Mouse (Mus musculus): ENCODE measurements around the gene Dolpp1. TPM values are rescaled to one million over a fixed set of nuclear protein-coding genes. Genes with fewer than 3 reads are reported as not detected.

Gene Dolpp1
- polyA plus RNA-seq, 1 experiment from 2014 or later, result 29.8 TPM

DNA sequence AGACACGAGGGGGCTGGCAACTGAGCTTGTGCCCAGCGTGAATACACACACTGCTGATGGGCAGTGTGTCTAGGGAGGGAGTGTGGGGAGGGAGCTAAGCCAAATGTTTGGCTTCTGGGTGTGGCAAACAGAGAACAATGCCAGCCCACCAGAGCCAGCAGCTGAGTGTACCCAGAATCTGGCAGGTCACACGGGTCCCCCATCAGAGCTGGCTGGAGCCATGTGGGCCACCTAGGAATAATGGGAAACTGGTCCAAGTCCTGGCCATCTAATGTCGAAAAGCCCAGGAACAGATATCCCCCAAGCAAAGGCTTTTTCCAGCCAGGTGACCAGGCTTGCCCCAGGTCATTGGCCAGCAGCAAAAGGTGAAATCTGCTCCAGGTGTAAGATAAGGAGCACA, 36.2 kb upstream of the Dolpp1 start:
- Histone ChIP-seq H3K9ac (ENCODE audit: low read length) (no peak overlapping the region), H3K27me3 (ENCODE audit: control insufficient read depth, insufficient read depth, low read length) (no peaks in the 10 kb centered on the region), H3K36me3 (ENCODE audit: control insufficient read depth, insufficient read depth, low read length) (peaks cover 7% of the 10 kb centered on the region; the same call in 1 of the 2 replicates), H3K9me3 (ENCODE audit: control insufficient read depth, low read length) (no peaks in the 10 kb centered on the region), H3K4me1 (replicated peaks; ENCODE audit: control insufficient read depth, insufficient read depth) (peaks cover 13% of the 10 kb centered on the region), H3K4me2 (replicated peaks; ENCODE audit: low read depth) (no peak overlapping the region), H3K4me3 (ENCODE audit: low read depth, low read length) (no peak overlapping the region), H3K27ac (replicated peaks) (peak overlapping the region; percentile 89)
- peak; percentile 12; the same call in 1 of the 2 replicates for ATAC-seq (ENCODE audit: low FRiP score, low TSS enrichment)
- peak; percentile 64 for DNase-seq (ENCODE audit: low spot score)
- no peak for TF ChIP-seq EP300 (optimal IDR thresholded peaks at IDR 0.05)
- no peak for TF ChIP-seq CTCF (IDR thresholded peaks at IDR 0.05; ENCODE audit: low read depth)
- WGBS, result 30% methylated on average over 4 of the region's 4 CpGs

DNA sequence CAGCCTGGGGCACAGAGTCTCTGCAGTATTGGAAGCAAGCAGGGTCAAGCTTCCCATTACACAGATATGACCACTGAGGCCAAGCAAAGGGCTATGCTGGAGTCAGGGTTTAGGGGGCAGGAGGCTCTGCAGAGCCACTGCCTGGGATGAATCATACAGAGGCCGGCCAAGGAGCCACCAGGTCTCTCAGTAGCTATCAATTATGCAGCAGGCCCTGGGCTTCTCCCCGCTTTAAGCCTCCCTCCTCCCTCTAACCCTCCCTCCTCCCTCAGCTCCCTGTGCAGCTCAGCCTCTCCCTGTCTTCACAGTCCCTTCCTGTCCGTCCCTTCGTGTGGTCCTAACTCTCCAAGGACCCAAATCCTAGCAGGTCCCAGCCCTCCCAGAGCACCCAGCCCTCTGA, 35.8 kb upstream of the Dolpp1 start:
- 24% methylated on average over 4 of the region's 4 CpGs for WGBS
- H3K4me2 ChIP-seq (replicated peaks; ENCODE audit: low read depth), result no peak overlapping the region; the same call in 1 of the 2 replicates
- H3K9ac ChIP-seq (ENCODE audit: low read length), result 0 out of 2 replicates have a peak overlapping the region, but pooled peaks have one; percentile 27
- H3K27ac ChIP-seq (replicated peaks), result peak overlapping the region; percentile 89
- no peaks in the 10 kb centered on the region for H3K9me3 ChIP-seq (ENCODE audit: control insufficient read depth, low read length)
- peaks cover 13% of the 10 kb centered on the region for H3K4me1 ChIP-seq (replicated peaks; ENCODE audit: control insufficient read depth, insufficient read depth)
- peaks cover 7% of the 10 kb centered on the region; the same call in 1 of the 2 replicates for H3K36me3 ChIP-seq (ENCODE audit: control insufficient read depth, insufficient read depth, low read length)
- DNase-seq (ENCODE audit: low spot score) (peak; percentile 29), ATAC-seq (ENCODE audit: low FRiP score, low TSS enrichment) (no peak)
- TF ChIP-seq CTCF (IDR thresholded peaks at IDR 0.05; ENCODE audit: low read depth) (no peak), EP300 (optimal IDR thresholded peaks at IDR 0.05) (no peak)
- no peak overlapping the region for H3K4me3 ChIP-seq (ENCODE audit: low read depth, low read length)
- no peaks in the 10 kb centered on the region for H3K27me3 ChIP-seq (ENCODE audit: control insufficient read depth, insufficient read depth, low read length)

- 42% methylated on average over 8 of the region's 9 CpGs for WGBS
- peaks cover 7% of the 10 kb centered on the region; the same call in 1 of the 2 replicates for H3K36me3 ChIP-seq (ENCODE audit: control insufficient read depth, insufficient read depth, low read length)
- peaks cover 13% of the 10 kb centered on the region for H3K4me1 ChIP-seq (replicated peaks; ENCODE audit: control insufficient read depth, insufficient read depth)
- no peaks in the 10 kb centered on the region for H3K9me3 ChIP-seq (ENCODE audit: control insufficient read depth, low read length)
- H3K4me3 ChIP-seq (ENCODE audit: low read depth, low read length), result no peak overlapping the region
- TF ChIP-seq CTCF (IDR thresholded peaks at IDR 0.05; ENCODE audit: low read depth) (peak; percentile 22; the same call in 1 of the 2 replicates), EP300 (optimal IDR thresholded peaks at IDR 0.05) (no peak)
- no peaks in the 10 kb centered on the region for H3K27me3 ChIP-seq (ENCODE audit: control insufficient read depth, insufficient read depth, low read length)
- ATAC-seq (ENCODE audit: low FRiP score, low TSS enrichment) (peak; percentile 45), DNase-seq (ENCODE audit: low spot score) (peak; percentile 58)
- H3K9ac ChIP-seq (ENCODE audit: low read length), result no peak overlapping the region
- H3K27ac ChIP-seq (replicated peaks), result peak overlapping the region; percentile 89
- H3K4me2 ChIP-seq (replicated peaks; ENCODE audit: low read depth), result no peak overlapping the region
Measured at GRCm38 (mm10) chr2:30356906-30357305, 35.1 kb upstream of the Dolpp1 start.

GRCm38 (mm10) chr2:30357552-30358510, 34.2 kb upstream of the Dolpp1 start:
- peaks cover 3% of the 10 kb centered on the region; the same call in 1 of the 2 replicates for H3K36me3 ChIP-seq (ENCODE audit: control insufficient read depth, insufficient read depth, low read length)
- TF ChIP-seq CTCF (IDR thresholded peaks at IDR 0.05; ENCODE audit: low read depth), result no peak
- no peak for TF ChIP-seq EP300 (optimal IDR thresholded peaks at IDR 0.05)
- H3K27ac ChIP-seq (replicated peaks), result peak overlapping the region; percentile 89
- H3K4me1 ChIP-seq (replicated peaks; ENCODE audit: control insufficient read depth, insufficient read depth), result peaks cover 13% of the 10 kb centered on the region
- 39% methylated on average over 8 of the region's 8 CpGs for WGBS
- H3K9ac ChIP-seq (ENCODE audit: low read length), result peak overlapping the region; percentile 76
- H3K27me3 ChIP-seq (ENCODE audit: control insufficient read depth, insufficient read depth, low read length), result no peaks in the 10 kb centered on the region
- no peaks in the 10 kb centered on the region for H3K9me3 ChIP-seq (ENCODE audit: control insufficient read depth, low read length)
- DNase-seq (ENCODE audit: low spot score), result peak; percentile 29
- no peak; the same call in 1 of the 2 replicates for ATAC-seq (ENCODE audit: low FRiP score, low TSS enrichment)
- peak overlapping the region; percentile 93 for H3K4me2 ChIP-seq (replicated peaks; ENCODE audit: low read depth)
- peak overlapping the region; percentile 81 for H3K4me3 ChIP-seq (ENCODE audit: low read depth, low read length)

DNA sequence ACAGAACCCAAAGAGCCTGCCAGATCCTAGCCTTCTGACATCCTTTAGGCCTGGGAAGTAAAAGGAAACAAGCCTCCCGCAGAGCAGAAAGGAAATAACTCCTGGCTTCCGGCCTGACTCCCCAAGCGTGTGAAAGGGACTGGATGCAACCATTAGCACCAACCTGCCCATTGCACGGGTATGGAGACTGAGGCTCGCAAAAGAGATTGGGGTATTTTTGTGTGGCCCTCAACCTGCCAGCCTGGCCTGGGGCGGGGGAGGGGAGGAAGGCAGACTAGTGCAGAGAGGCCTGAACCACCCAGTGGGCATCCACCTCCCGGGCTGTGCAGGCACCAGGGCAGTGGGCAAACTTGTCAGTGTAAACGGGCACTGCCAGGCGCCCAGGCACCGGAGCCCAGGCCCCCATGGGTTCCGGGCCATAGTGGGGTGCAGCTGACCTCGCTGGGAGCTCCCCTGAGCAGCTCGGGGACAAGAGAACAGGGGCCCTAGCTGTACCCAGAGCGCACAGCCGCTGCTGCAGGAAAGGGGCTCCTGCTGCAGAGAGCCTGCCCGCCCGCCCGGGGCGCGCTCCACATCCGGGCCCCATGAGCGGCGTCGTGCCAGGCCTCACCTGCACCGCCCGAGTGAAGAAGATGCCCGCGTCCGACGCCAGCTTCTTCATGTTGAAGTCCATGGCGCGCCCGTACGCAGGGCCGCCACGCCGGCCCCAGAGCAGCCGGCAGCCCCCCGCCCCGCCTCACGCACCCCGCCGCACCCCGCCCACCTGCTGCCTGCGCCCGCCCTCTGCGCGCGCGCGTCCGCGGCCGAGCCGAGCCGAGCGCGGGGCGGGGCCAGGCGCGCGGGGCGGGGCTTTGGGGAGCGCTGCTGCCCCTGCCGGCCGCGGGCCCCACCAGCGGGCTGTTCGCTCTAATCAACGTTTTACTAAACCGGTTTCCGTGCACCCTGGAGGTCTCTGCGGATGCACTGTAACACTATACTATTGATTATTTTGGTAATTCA, 33.2 kb upstream of the Dolpp1 start, which contains the start of gene Sh3glb2:
TSS of gene Sh3glb2 (minus strand) at position 805 of the 999 bp plus-strand sequence.
- Histone ChIP-seq H3K9me3 (ENCODE audit: control insufficient read depth, low read length) (no peaks in the 10 kb centered on the region), H3K4me2 (replicated peaks; ENCODE audit: low read depth) (peak within 1 kb of the TSS; percentile 93), H3K4me1 (replicated peaks; ENCODE audit: control insufficient read depth, insufficient read depth) (peaks cover 13% of the 10 kb centered on the region), H3K4me3 (ENCODE audit: low read depth, low read length) (peak within 1 kb of the TSS; percentile 81), H3K27me3 (ENCODE audit: control insufficient read depth, insufficient read depth, low read length) (no peaks in the 10 kb centered on the region), H3K27ac (replicated peaks) (peak within 1 kb of the TSS; percentile 89), H3K9ac (ENCODE audit: low read length) (peak within 1 kb of the TSS; percentile 76), H3K36me3 (ENCODE audit: control insufficient read depth, insufficient read depth, low read length) (no peaks in the 10 kb centered on the region)
- TF ChIP-seq CTCF (IDR thresholded peaks at IDR 0.05; ENCODE audit: low read depth), result peak; percentile 56
- no peak for TF ChIP-seq EP300 (optimal IDR thresholded peaks at IDR 0.05)
- DNase-seq (ENCODE audit: low spot score) (peak; percentile 90), ATAC-seq (ENCODE audit: low FRiP score, low TSS enrichment) (peak; percentile 64)
- WGBS, result 2% methylated on average over 58 of the region's 73 CpGs
